Mouse (Mus musculus) CH12.LX (cell line): ENCODE data around the gene Asb13. TPM values are rescaled to one million over a fixed set of nuclear protein-coding genes. Genes with fewer than 3 reads are reported as not detected.

Experiments used
- DNase-seq: peaks from one replicate; pipeline ENCODE4 v3.0.0-alpha.2; 2013; ENCODE audit errors: extremely low read depth
- H3K27ac ChIP-seq: 2 replicates; pipeline ENCODE4 v1.5.1; 2012; ENCODE audit warnings: low read depth, mild to moderate bottlenecking, control low read depth, moderate library complexity; ENCODE audit not compliant: insufficient read depth
- H3K27me3 ChIP-seq: replicated peaks from 2 replicates; pipeline ENCODE3; 2012; ENCODE audit warnings: inconsistent platforms
- H3K36me3 ChIP-seq, 2 experiments: replicated peaks in 1 of 2; 2 replicates each; pipeline versions ENCODE3 to v1.6.1; 2012; ENCODE audit warnings: inconsistent platforms in 1 of 2, low read length in 1 of 2, mild to moderate bottlenecking in 1 of 2, mixed read lengths in 1 of 2, moderate library complexity in 1 of 2; ENCODE audit not compliant: control insufficient read depth in 1 of 2, insufficient read depth in 1 of 2
- H3K4me1 ChIP-seq, 2 experiments: 2 replicates each; pipeline ENCODE4 v1.6.1; 2012; ENCODE audit warnings: inconsistent platforms in 1 of 2, moderate library complexity in 1 of 2; ENCODE audit not compliant: insufficient read depth in 2 of 2, control insufficient read depth in 1 of 2
- H3K4me2 ChIP-seq: 2 replicates; pipeline ENCODE4 v1.6.1; 2012; ENCODE audit warnings: low read depth, mild to moderate bottlenecking, control low read depth; ENCODE audit not compliant: poor library complexity, insufficient read depth, severe bottlenecking
- H3K4me3 ChIP-seq, 3 experiments: fragments of 150-350 bp in 1 of 3; sonication (generic) in 1 of 3; replicated peaks in 1 of 3; 2 replicates each; pipeline versions ENCODE3 to v1.5.1; 2011 to 2012; ENCODE audit warnings: low read depth in 2 of 3, low read length in 2 of 3, mild to moderate bottlenecking in 2 of 3, moderate library complexity in 2 of 3, control low read depth in 1 of 3, improper control_type of control experiment in 1 of 3, inconsistent platforms in 1 of 3, mixed read lengths in 1 of 3; ENCODE audit not compliant: poor library complexity in 1 of 3
- H3K79me2 ChIP-seq: replicated peaks from 2 replicates; pipeline ENCODE4 v1.6.1; 2012; ENCODE audit warnings: mild to moderate bottlenecking, moderate library complexity; ENCODE audit not compliant: control insufficient read depth, poor library complexity, insufficient read depth, severe bottlenecking; ENCODE audit errors: extremely low read depth
- H3K9ac ChIP-seq: 2 replicates; pipeline ENCODE4 v1.6.1; 2012; ENCODE audit warnings: low read depth, mild to moderate bottlenecking, control low read depth, moderate library complexity; ENCODE audit not compliant: insufficient read depth
- H3K9me3 ChIP-seq: replicated peaks from 2 replicates; pipeline ENCODE3; 2012; ENCODE audit warnings: low read length, inconsistent platforms, mixed read lengths
- CHD1 ChIP-seq: IDR thresholded peaks from 2 replicates; pipeline ENCODE4 v1.6.1; 2012; ENCODE audit warnings: low read depth, low read length, improper control_type of control experiment, inconsistent platforms
- CHD2 ChIP-seq: IDR thresholded peaks from 2 replicates; pipeline ENCODE4 v1.6.1; 2011; ENCODE audit warnings: low read length, improper control_type of control experiment
- CTCF ChIP-seq, 2 experiments: IDR thresholded peaks in 1 of 2; conservative IDR thresholded peaks in 1 of 2; 2 replicates each; pipeline ENCODE4 v1.5.1; 2011 to 2012; ENCODE audit warnings: low read depth in 2 of 2, low read length in 2 of 2, improper control_type of control experiment in 1 of 2, inconsistent platforms in 1 of 2, mild to moderate bottlenecking in 1 of 2, moderate library complexity in 1 of 2
- E2F4 ChIP-seq: IDR thresholded peaks from 2 replicates; pipeline ENCODE4 v1.6.1; 2011; ENCODE audit warnings: low read depth, low read length, improper control_type of control experiment; ENCODE audit not compliant: insufficient replicate concordance
- ELF1 ChIP-seq: IDR thresholded peaks from 2 replicates; pipeline ENCODE4 v1.6.1; 2014; ENCODE audit warnings: low read depth, mild to moderate bottlenecking, inconsistent platforms, low read length, improper control_type of control experiment
- EP300 ChIP-seq: IDR thresholded peaks from 2 replicates; pipeline ENCODE4 v1.6.1; 2011; ENCODE audit warnings: low read length, improper control_type of control experiment
- HCFC1 ChIP-seq: IDR thresholded peaks from 2 replicates; pipeline ENCODE4 v1.6.1; 2012; ENCODE audit warnings: low read depth, mild to moderate bottlenecking, inconsistent platforms, low read length, improper control_type of control experiment
- IRF4 ChIP-seq: IDR thresholded peaks from 2 replicates; pipeline ENCODE4 v1.6.1; 2014; ENCODE audit warnings: low read depth, mild to moderate bottlenecking, inconsistent platforms, low read length, improper control_type of control experiment
- JUN ChIP-seq: IDR thresholded peaks from 2 replicates; pipeline ENCODE4 v1.6.1; 2011; ENCODE audit warnings: low read depth, mild to moderate bottlenecking, low read length, improper control_type of control experiment, moderate library complexity; ENCODE audit not compliant: insufficient read depth
- JUND ChIP-seq: conservative IDR thresholded peaks from 2 replicates; pipeline ENCODE4 v1.6.1; 2011; ENCODE audit warnings: low read depth, low read length, improper control_type of control experiment
- MAFK ChIP-seq: IDR thresholded peaks from 2 replicates; pipeline ENCODE4 v1.6.1; 2011; ENCODE audit warnings: low read length, improper control_type of control experiment; ENCODE audit not compliant: insufficient replicate concordance
- MAX ChIP-seq: IDR thresholded peaks from 2 replicates; pipeline ENCODE4 v1.6.1; 2011; ENCODE audit warnings: low read length, improper control_type of control experiment
- MAZ ChIP-seq: IDR thresholded peaks from 2 replicates; pipeline ENCODE4 v1.6.1; 2012; ENCODE audit warnings: low read depth, mild to moderate bottlenecking, inconsistent platforms, low read length, improper control_type of control experiment, moderate library complexity
- MEF2A ChIP-seq: IDR thresholded peaks from 2 replicates; pipeline ENCODE4 v1.6.1; 2014; ENCODE audit warnings: low read depth, mild to moderate bottlenecking, inconsistent platforms, low read length, improper control_type of control experiment, borderline replicate concordance
- MXI1 ChIP-seq: IDR thresholded peaks from 2 replicates; pipeline ENCODE4 v1.6.1; 2011; ENCODE audit warnings: mild to moderate bottlenecking, low read depth, low read length, improper control_type of control experiment
- MYC ChIP-seq: IDR thresholded peaks from 2 replicates; pipeline ENCODE4 v1.6.1; 2011; ENCODE audit warnings: low read depth, mild to moderate bottlenecking, improper control_type of control experiment, low read length
- NELFE ChIP-seq: IDR thresholded peaks from 2 replicates; pipeline ENCODE4 v1.6.1; 2011; ENCODE audit warnings: low read depth, low read length, improper control_type of control experiment
- NRF1 ChIP-seq: IDR thresholded peaks from 2 replicates; pipeline ENCODE4 v1.6.1; 2014; ENCODE audit warnings: low read depth, mild to moderate bottlenecking, inconsistent platforms, low read length, improper control_type of control experiment, moderate library complexity
- PAX5 ChIP-seq: IDR thresholded peaks from 2 replicates; pipeline ENCODE4 v1.6.1; 2012; ENCODE audit warnings: low read length, inconsistent platforms, mixed read lengths
- POLR2A ChIP-seq: IDR thresholded peaks from 2 replicates; pipeline ENCODE4 v1.6.1; 2011; ENCODE audit warnings: low read depth, mild to moderate bottlenecking, improper control_type of control experiment, low read length
- POLR2AphosphoS2 ChIP-seq: IDR thresholded peaks from 2 replicates; pipeline ENCODE4 v1.6.1; 2011; ENCODE audit warnings: low read depth, low read length, improper control_type of control experiment
- RAD21 ChIP-seq: IDR thresholded peaks from 2 replicates; pipeline ENCODE4 v1.6.1; 2011; ENCODE audit warnings: low read depth, mild to moderate bottlenecking, low read length, improper control_type of control experiment, moderate library complexity
- RCOR1 ChIP-seq: conservative IDR thresholded peaks from 2 replicates; pipeline ENCODE4 v1.6.1; 2012; ENCODE audit warnings: low read depth, mild to moderate bottlenecking, inconsistent platforms, low read length, improper control_type of control experiment
- SMC3 ChIP-seq: IDR thresholded peaks from 2 replicates; pipeline ENCODE4 v1.6.1; 2011; ENCODE audit warnings: low read depth, low read length, improper control_type of control experiment
- TBP ChIP-seq: conservative IDR thresholded peaks from 2 replicates; pipeline ENCODE4 v1.6.1; 2011; ENCODE audit warnings: low read depth, low read length, improper control_type of control experiment
- TCF12 ChIP-seq: IDR thresholded peaks from 2 replicates; pipeline ENCODE4 v1.6.1; 2014; ENCODE audit warnings: low read depth, mild to moderate bottlenecking, inconsistent platforms, low read length, improper control_type of control experiment
- UBTF ChIP-seq: IDR thresholded peaks from 2 replicates; pipeline ENCODE4 v1.6.1; 2012; ENCODE audit warnings: low read depth, mild to moderate bottlenecking, inconsistent platforms, low read length, improper control_type of control experiment, moderate library complexity
- USF1 ChIP-seq: IDR thresholded peaks from 2 replicates; pipeline ENCODE4 v1.6.1; 2014; ENCODE audit warnings: low read depth, mild to moderate bottlenecking, inconsistent platforms, low read length, improper control_type of control experiment
- ZC3H11A ChIP-seq: IDR thresholded peaks from 2 replicates; pipeline ENCODE4 v1.6.1; 2012; ENCODE audit warnings: low read depth, mild to moderate bottlenecking, inconsistent platforms, low read length, improper control_type of control experiment
- dilution Hi-C: fragments of 300-500 bp; cut with MboI; formaldehyde crosslinking; loops from 2 replicates; pipeline ENCODE4 v1.14.3; 2020; ENCODE audit warnings: low sequenced_read_pairs; ENCODE audit not compliant: extremely low pct_unique_long_range_greater_than_20kb, extremely low pct_ligation_motif_present
- in situ Hi-C: fragments of 300-500 bp; cut with MboI; formaldehyde crosslinking; loops from 3 replicates; pipeline ENCODE4 v1.14.3; 2019; ENCODE audit warnings: low sequenced_read_pairs, low pct_ligation_motif_present, low pct_unique_long_range_greater_than_20kb, mixed read lengths
- polyA plus RNA-seq: library from polyadenylated mRNA; unstranded; fragments of >175 nt; gene quantifications from 2 replicates; pipeline ENCODE4 v1.2.1, GENCODE M21; 2012; ENCODE audit warnings: low read depth; ENCODE audit not compliant: insufficient read length
- total RNA-seq, 2 experiments: library from RNA; depleted of rRNA; stranded (reverse); fragments of 300-350 nt in 1 of 2; fragments of >200 nt in 1 of 2; gene quantifications; 2 replicates each; pipeline ENCODE4 v1.2.3; 2012 to 2014

Gene Asb13
- total and polyA plus RNA-seq, 3 experiments = 0.78 to 2.0 (median 1.4) TPM

- no peak overlapping the region for H3K4me3 ChIP-seq
- no peak overlapping the region for H3K9ac ChIP-seq
- peak; percentile 75 for DNase-seq
- no peaks in the 10 kb centered on the region for H3K9me3 ChIP-seq
- in situ Hi-C loops = loop anchor here (5.0 kb wide), 2 partner anchors 232 to 337 kb away; no protein-coding TSS in a partner anchor
- dilution Hi-C loops = no loop called here
- H3K27me3 ChIP-seq = no peaks in the 10 kb centered on the region
- TF ChIP-seq ZC3H11A = peak; percentile 74
- no peak for TF ChIP-seq CHD1
- TF ChIP-seq JUND = no peak
- TF ChIP-seq ELF1 = no peak
- no peak for TF ChIP-seq MEF2A
- TF ChIP-seq RAD21 = peak; percentile 84
- no peak for TF ChIP-seq TCF12
- no peak for TF ChIP-seq MXI1
- TF ChIP-seq MYC = peak; percentile 71; the same call in 1 of the 2 replicates
- TF ChIP-seq RCOR1 = no peak
- peak; percentile 63; the same call in 1 of the 2 replicates for TF ChIP-seq NELFE
- TF ChIP-seq USF1 = no peak
- TF ChIP-seq MAZ = no peak
- no peak for TF ChIP-seq HCFC1
- TF ChIP-seq CTCF (conservative IDR thresholded peaks at IDR 0.05 in 1 of 2, IDR thresholded peaks at IDR 0.05 in 1 of 2; ENCODE audit: low read depth in 2 of 2, low read length in 2 of 2) = peak; percentile 69 to 91
- peak; percentile 42; the same call in 1 of the 2 replicates for TF ChIP-seq IRF4
- peak; percentile 90 for TF ChIP-seq SMC3
- TF ChIP-seq JUN = no peak
- TF ChIP-seq CHD2 = no peak
- no peak for TF ChIP-seq MAFK
- TF ChIP-seq POLR2AphosphoS2 = no peak
- peak; percentile 37; the same call in 1 of the 2 replicates for TF ChIP-seq MAX
- TF ChIP-seq PAX5 = no peak
- no peak for TF ChIP-seq POLR2A
- TF ChIP-seq NRF1 = no peak
- no peak for TF ChIP-seq TBP
- no peak for TF ChIP-seq UBTF
- TF ChIP-seq EP300 = no peak
- no peak for TF ChIP-seq E2F4
- H3K27ac ChIP-seq = no peak overlapping the region
- H3K4me1 ChIP-seq = no peaks in the 10 kb centered on the region
- no peaks in the 10 kb centered on the region for H3K36me3 ChIP-seq
- peak overlapping the region; percentile 39; the same call in 1 of the 2 replicates for H3K4me2 ChIP-seq
- H3K79me2 ChIP-seq = no peaks in the 10 kb centered on the region
Observed at GRCm38 (mm10) chr13:3665308-3665723, 31.5 kb downstream of the Asb13 start.
